Mouse (Mus musculus): Measurements from ENCODE around the gene Cmss1.

The Cmss1 gene

DNA sequence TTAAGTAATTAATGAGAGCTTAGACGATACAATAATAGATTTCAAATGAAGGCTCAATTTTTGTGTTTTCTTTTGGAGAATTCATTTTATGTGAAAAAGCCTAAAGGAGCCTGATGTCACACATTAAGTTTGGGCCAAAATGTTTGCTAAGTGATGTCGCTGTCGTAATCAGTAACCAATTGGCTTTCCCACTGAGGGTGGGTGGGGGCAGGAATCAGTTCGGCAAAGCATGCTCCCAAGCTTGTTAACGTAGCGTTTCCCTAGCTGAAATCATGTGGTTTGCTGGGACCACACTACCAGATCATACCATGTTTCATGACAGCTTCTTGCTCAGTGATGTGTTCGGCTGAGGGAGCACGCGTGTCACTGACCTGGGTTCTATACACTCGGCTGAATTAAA, 91.0 kb downstream of the Cmss1 start:
- DNase-seq (ENCODE audit: low spot score): no peak

GRCm38 (mm10) chr16:57514371-57514770, 92.3 kb downstream of the Cmss1 start:
- DNase-seq (ENCODE audit: low spot score): no peak

DNA sequence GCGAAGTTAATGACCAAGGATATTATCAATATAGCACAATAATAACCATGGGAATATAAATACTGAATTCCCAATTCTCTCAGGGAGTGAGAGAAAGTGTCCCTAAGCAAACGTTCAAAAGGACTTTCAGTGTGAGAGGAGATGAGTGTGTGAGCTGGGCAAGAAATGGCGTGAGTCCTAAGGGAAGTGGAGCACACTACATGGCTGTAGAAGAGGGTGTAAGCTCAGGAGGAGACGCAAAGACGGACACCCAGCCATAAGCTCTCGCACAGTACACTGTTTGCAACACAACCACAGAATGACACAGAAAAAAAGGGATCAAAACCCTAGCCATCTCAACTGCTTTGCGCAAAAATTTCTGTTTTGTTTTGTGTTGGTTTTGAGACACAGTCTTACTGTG, 93.1 kb downstream of the Cmss1 start:
- no peak for DNase-seq (ENCODE audit: low spot score)

DNA sequence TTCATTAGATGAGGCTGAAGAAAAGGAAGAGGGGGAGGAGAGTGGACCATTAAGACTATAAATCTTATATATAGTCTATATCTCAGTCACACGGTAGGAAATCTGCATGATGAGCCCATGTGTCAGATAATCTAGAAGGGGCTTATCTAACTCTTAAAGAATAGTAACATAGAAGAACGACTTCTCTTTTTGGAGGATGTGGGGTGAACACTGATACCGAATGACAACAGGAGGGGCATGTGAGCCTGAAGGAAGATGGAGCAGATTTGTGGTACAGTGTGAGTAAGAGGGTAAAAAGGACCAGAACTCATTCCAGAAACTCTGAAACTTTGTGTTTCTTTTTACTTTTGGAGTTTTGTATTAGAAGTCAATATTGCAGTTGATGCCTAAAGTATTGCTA, 97.6 kb downstream of the Cmss1 start:
- no peak for DNase-seq (ENCODE audit: low spot score)

- no peak for DNase-seq (ENCODE audit: low spot score)
Measured at GRCm38 (mm10) chr16:57508351-57508750, 98.3 kb downstream of the Cmss1 start.

GRCm38 (mm10) chr16:57506133-57506532, 100.5 kb downstream of the Cmss1 start:
- DNase-seq (ENCODE audit: low spot score): no peak

DNA sequence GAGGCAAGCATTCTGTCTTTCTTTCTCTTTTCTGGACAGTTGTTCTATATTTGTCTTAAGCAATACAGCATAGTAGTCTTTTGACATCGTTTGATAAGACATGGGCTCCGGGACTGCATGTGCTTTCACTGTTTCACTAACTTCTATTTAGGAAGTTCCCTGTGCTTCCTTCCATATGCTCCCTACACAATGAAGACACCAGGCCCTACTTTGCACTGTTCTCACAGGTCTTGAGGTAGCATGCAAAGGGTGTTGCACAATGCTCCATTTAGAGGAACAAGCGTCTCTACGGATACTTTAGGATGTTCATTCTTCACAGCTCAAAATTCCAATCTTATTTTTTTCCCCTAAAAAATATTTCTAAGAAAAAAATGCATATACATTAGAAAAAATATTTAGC, 101.9 kb downstream of the Cmss1 start:
- no peak for DNase-seq (ENCODE audit: low spot score)

- DNase-seq (ENCODE audit: low spot score): no peak
Measured at GRCm38 (mm10) chr16:57502761-57503160, 103.9 kb downstream of the Cmss1 start.

DNA sequence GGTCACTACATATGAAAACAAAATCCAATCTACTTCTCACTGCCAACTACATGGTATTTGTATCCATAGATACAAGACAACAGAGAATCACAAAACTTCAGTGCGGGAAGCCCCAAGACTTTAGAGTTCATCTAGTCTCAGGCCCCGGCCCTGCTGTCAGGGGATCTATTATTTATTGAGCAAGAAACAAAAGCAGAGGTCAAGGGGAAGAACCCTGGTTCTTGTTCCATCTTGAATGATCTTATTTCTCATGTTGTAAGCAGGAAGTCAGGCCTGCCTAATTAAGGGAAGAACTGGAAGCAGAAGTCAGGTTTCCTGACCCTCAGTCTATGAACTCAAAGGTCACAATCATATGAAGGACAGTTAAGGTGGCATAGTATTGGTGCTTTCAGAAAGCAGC, 104.4 kb downstream of the Cmss1 start:
- no peak for DNase-seq (ENCODE audit: low spot score)

GRCm38 (mm10) chr16:57500851-57501250, 105.8 kb downstream of the Cmss1 start:
- no peak for DNase-seq (ENCODE audit: low spot score)

- DNase-seq (ENCODE audit: low spot score): no peak
Measured at GRCm38 (mm10) chr16:57496437-57497173, 110.1 kb downstream of the Cmss1 start.

DNA sequence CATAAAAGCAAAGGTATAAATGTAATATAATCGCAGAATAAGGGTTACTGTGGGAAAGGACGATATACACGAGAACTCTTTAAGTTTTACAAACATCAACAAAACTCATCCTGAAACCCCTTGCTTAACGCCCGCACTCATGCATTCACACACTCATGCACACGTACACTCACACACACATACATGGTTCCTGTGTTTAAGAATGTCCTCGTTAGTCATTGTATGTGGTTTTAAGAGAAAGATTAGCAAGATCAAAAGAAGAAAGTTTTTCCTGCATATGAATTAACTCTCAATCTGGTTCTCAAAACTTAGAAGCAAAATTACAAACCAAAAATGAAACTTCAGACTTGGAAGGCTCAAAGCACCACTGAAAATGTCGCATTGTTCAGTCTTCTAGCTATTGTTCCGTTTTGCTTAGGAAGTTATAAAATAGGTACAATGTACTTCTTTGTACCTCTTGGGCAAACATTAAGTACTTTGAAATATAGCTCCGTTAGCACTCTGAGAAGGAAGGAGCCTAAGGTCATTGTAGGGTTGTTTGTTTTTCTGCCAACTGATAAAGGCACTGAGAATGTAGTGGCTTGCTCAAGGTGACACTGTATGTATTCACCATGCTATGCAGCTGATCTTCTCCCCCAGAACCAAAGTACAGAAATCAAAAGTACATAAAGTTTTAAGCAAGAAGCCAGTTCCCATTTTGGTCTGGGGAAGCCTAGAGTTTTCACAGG, 111.0 kb downstream of the Cmss1 start:
- DNase-seq (ENCODE audit: low spot score): no peak

DNA sequence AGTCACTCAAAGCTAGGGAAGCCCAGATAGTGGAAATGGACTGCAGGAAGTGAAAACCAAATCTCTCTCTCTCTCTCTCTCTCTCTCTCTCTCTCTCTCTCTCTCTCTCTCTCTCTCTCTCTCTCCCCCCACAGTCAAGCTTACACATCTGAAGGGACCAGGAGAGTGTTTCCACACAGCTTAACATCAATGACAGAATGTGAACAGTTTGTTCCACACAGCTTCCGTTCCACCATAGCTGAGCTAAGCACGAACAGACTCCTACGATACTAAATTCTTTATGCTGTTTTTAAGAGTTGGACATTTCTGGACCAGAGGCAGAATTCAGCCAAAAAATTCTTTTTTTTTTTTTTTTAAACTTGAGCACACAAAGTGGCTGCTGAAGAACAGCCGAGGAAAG, 114.8 kb downstream of the Cmss1 start:
- DNase-seq (ENCODE audit: low spot score): no peak

DNA sequence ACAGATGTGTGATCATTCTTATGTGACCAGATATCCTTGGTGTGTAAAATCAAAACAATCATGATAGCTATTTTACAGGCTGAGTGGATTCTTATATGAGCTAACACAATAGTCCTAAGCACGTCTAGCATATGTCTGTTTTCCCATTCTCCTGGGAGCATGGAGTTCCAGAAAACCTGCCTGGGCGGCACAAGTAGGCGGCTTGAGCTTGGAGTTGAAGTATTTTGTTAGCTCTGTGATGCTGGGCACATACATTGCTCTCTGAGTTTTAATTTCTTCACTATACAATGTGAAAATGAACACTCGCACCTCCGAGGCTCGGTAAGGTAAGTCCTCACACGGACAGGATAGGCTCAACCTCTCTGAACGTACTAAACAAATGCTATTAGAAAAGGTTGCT, 116.0 kb downstream of the Cmss1 start:
- no peak for DNase-seq (ENCODE audit: low spot score)

DNA sequence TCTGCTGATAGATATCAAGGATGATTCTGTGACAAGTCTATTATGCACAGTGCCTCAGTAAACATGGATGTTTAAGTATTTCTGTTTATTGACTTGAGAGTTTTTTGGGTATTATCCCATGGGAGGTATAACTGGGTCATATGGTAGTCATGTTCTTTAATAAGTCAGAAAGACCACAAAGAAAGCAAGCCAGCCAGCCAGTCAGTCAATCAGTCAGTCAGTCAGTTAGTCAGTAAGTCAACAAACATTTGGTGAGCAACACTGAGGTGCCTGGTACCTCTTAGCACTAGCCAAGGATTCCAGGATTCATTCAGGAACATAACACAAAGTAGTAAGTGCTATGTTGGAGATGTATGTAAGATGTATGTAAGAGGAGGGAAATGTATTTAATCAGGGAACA, 118.0 kb downstream of the Cmss1 start:
- DNase-seq (ENCODE audit: low spot score): no peak

DNA sequence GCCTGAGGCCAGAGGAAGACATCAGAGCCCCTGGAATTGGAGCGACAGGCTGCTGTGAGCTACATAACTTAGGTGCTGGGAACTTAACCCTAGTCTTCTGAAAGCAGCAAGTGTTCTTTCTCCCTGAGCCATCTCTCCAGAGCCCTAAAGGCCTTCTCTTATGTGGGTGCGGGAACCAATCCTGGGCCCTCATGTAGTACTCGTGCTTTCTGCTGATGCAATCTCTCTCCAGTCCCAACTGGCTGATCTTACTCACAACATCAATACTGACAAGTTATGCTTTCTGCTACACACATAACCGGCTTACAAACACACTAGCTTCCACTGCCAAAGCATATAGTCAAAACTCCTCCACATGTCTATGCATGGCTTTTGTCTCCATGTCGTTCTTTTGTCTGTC, 120.4 kb downstream of the Cmss1 start:
- DNase-seq (ENCODE audit: low spot score): no peak

DNA sequence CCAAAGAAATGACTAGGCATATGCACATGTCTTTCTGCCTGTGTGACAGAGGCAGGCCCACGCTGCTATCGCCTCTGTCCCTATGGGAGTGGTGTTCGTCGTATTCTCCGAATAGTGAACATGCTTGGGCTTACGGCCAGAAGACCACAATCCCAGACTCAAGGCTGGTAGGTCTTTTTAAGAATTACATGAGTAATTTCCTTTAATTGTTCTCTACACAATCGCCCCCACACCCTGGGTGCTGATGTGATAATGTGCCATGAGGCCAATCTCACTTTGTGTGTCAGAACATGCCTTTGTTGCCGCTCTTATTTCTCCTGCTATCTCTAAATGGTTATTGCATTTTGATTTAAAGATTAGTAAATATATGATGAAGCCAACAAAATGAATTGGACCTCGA, 121.4 kb downstream of the Cmss1 start:
- no peak for DNase-seq (ENCODE audit: low spot score)

DNA sequence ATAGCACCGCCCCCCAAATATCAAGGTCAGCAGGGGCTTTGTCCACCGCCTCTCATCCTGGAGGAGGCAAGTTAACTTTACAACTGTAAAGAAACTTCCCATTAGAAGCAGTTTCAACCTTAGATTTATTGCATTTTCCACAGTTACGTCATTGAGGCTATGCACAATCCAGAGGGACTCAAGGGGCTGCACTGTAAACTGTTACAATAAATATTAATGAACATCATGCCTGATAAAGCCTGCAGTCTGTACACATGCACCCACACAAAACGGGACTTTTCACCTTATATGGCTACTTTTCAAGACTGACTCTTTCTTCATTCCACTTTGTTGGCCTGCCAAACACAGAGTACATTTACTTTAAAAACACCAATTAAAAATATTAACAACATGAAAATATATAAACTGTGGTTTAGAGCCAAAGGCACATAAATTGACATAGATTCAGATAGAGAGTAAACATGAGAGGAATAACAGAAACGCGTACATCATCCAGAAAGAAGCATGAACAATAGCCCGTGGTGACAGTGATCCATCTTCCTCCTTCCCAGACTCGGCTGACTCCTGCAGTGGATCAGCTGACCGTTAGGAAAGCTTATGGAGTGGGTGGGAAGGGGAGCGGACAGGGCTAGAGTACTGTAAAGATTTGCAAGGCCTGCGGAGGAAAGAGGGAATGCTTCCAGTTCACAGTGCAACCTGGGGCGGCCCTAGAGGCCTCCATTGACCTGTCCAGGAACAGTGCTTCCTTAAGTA, 122.4 kb downstream of the Cmss1 start:
- DNase-seq (ENCODE audit: low spot score): no peak

DNA sequence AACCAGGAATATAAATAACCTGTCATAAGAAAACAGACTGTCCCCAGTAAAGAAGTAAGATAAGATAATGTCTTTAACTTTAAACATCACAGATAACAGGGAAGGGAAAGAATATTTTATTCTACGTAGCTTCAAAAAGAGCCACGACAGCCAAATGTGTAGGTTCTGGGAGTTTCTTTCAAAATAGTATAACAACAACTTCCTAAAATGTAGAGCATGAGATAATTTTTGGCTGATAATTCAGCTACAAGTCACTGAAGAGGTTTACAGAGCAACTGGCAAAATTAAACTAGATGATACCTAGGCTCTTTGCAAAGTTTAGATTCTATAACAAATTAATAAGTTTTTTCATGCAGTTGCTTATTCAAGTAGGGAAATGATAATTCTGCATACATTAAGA, 123.2 kb downstream of the Cmss1 start:
- no peak for DNase-seq (ENCODE audit: low spot score)

DNA sequence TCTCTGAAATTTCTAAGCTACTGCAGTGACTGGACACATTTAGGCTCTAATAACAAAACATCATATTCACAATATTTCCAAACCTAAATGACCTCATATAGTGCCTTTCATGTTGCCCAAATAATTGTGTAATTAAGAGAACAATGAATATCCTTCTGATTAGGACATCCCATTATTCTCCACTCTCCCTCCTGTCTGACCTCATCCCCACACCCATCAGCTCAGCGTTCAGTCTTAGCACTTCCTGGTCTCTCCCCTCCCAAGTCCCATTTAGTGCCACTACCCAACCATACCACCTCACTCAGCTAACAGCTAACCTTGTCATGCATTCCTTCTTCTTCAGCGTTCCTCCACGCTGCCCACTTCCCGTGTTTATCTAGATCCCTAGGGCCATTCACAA, 123.8 kb downstream of the Cmss1 start:
- DNase-seq (ENCODE audit: low spot score): no peak

- DNase-seq (ENCODE audit: low spot score): no peak
Measured at GRCm38 (mm10) chr16:57482264-57482663, 124.4 kb downstream of the Cmss1 start.

GRCm38 (mm10) chr16:57479776-57480175, 126.9 kb downstream of the Cmss1 start:
- DNase-seq (ENCODE audit: low spot score): no peak

DNA sequence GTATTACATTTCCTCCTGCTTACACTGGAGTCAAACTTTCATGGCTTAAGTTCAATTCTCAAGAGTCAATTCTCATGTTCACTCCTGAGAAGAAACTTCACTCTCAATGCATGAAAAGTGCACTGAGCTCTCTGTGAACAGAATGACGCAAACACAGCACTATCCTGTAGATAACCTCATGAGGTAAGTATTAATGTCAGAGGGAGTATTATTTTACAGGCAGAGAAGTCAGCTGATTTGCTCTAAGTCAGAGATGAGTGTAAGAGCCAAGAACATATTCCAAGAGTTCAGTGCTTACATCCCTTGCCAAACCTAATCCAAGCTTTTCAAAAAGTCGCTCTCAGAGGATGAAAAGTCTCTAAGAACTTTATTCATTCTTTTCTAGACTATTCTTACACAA, 128.2 kb downstream of the Cmss1 start:
- DNase-seq (ENCODE audit: low spot score): no peak
